In the genomic region with DNA sequence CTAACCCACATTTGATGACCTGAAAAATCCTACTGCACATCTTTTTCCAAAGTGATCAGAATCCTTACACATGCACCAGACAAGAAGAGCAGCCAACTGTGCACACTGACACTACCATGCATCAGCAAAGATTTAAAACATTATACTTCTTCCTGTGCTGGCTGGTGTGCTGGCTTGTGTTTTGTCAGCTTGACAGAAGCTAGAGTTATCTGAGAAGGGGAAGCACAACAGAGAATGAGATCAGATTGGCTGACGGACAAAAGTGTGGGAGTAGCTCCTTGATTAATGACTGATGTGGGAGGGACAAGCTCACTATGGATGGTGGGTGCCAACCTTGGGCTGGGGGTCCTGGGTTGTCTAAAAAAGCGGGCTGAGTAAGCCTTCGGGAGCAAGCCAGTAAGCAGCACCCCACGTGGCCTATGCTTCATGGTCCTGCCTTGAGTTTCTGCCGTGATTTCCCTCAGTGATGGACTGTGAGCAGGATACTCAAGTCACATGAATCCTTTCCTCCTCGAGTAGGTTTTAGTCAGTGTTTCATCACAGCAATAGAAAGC, we compare ENCODE assay signal across 20 mouse cellular contexts. TPM values are rescaled to one million over a fixed set of nuclear protein-coding genes. Genes with fewer than 3 reads are reported as not detected.
DNase-seq lines count a peak whose midpoint lies in the region; ATAC-seq and TF ChIP-seq lines count a peak whose summit lies in the region.
"Had no signal": no experiment of that assay in that cellular context is flagged by ENCODE, and none has a peak within 500 bp of the region (broad histone marks: within the 10 kb centered on the region; RNA-seq: fewer than 3 reads in every experiment).

No protein-coding gene starts in this region.

- H3K9me3 ChIP-seq in hindbrain, embryonic 13.5 days, result no peaks in the 10 kb centered on the region
- H3K9me3 ChIP-seq in hindbrain, embryonic 14.5 days (ENCODE audit: control insufficient read depth, low read length), result no peaks in the 10 kb centered on the region
- no peaks in the 10 kb centered on the region for H3K9me3 ChIP-seq in kidney, postnatal 0 days (replicated peaks; ENCODE audit: low read length)
- H3K9me3 ChIP-seq in stomach, embryonic 16.5 days (replicated peaks; ENCODE audit: control insufficient read depth, low read length), result no peaks in the 10 kb centered on the region
- H3K9me3 ChIP-seq in stomach, postnatal 0 days (ENCODE audit: control insufficient read depth, low read length), result no peaks in the 10 kb centered on the region
- H3K9me3 ChIP-seq: embryonic facial prominence, embryonic 12.5 days; forebrain, embryonic 15.5 days; heart, embryonic 13.5 days had no signal

- ATAC-seq in hindbrain, embryonic 13.5 days (ENCODE audit: low FRiP score), result no peak
- no peak for ATAC-seq in hindbrain, embryonic 14.5 days (ENCODE audit: low FRiP score)
- ATAC-seq in kidney, postnatal 0 days (replicated peaks; ENCODE audit: low FRiP score, low read depth), result no peak; the same call in 1 of the 2 replicates
- 0 out of 2 replicates have a peak, but pooled peaks have one; percentile 29 for ATAC-seq in stomach, embryonic 16.5 days (ENCODE audit: insufficient read depth, low FRiP score)
- no peak for ATAC-seq in stomach, postnatal 0 days (ENCODE audit: low FRiP score, low TSS enrichment)
- ATAC-seq: forebrain, embryonic 15.5 days; hindbrain, postnatal 0 days had no signal

- H3K27me3 ChIP-seq in hindbrain, embryonic 13.5 days, result no peaks in the 10 kb centered on the region
- H3K27me3 ChIP-seq in hindbrain, embryonic 14.5 days (ENCODE audit: control insufficient read depth, insufficient read depth, low read length), result no peaks in the 10 kb centered on the region
- no peaks in the 10 kb centered on the region for H3K27me3 ChIP-seq in kidney, postnatal 0 days (ENCODE audit: insufficient read depth, low read length)
- H3K27me3 ChIP-seq in stomach, embryonic 16.5 days (ENCODE audit: control insufficient read depth, insufficient read depth, low read length), result no peaks in the 10 kb centered on the region
- H3K27me3 ChIP-seq in stomach, postnatal 0 days (ENCODE audit: control insufficient read depth, insufficient read depth, low read length), result no peaks in the 10 kb centered on the region
- H3K27me3 ChIP-seq: CH12.LX; embryonic facial prominence, embryonic 12.5 days; forebrain, embryonic 15.5 days; heart, embryonic 13.5 days had no signal

- H3K27ac ChIP-seq in hindbrain, embryonic 13.5 days, result 0 out of 2 replicates have a peak overlapping the region, but pooled peaks have one; percentile 13
- no peak overlapping the region for H3K27ac ChIP-seq in hindbrain, embryonic 14.5 days
- no peak overlapping the region for H3K27ac ChIP-seq in kidney, postnatal 0 days
- H3K27ac ChIP-seq in stomach, embryonic 16.5 days (ENCODE audit: low read length), result no peak overlapping the region
- no peak overlapping the region for H3K27ac ChIP-seq in stomach, postnatal 0 days (replicated peaks)
- H3K27ac ChIP-seq: embryonic facial prominence, embryonic 12.5 days; forebrain, embryonic 15.5 days; heart, adult 2 months; heart, embryonic 13.5 days; hindbrain, postnatal 0 days had no signal

- no peak for TF ChIP-seq EP300 in stomach, postnatal 0 days (optimal IDR thresholded peaks at IDR 0.05)

- TF ChIP-seq CTCF in kidney, postnatal 0 days (IDR thresholded peaks at IDR 0.05; ENCODE audit: low read depth), result no peak
- TF ChIP-seq CTCF in stomach, postnatal 0 days (IDR thresholded peaks at IDR 0.05; ENCODE audit: low read depth), result no peak

- H3K9ac ChIP-seq in hindbrain, embryonic 13.5 days, result no peak overlapping the region
- no peak overlapping the region for H3K9ac ChIP-seq in hindbrain, embryonic 14.5 days
- H3K9ac ChIP-seq in kidney, postnatal 0 days (ENCODE audit: low read depth, low read length), result no peak overlapping the region
- H3K9ac ChIP-seq in stomach, embryonic 16.5 days (ENCODE audit: low read length), result no peak overlapping the region
- H3K9ac ChIP-seq in stomach, postnatal 0 days (ENCODE audit: low read length), result no peak overlapping the region
- H3K9ac ChIP-seq: embryonic facial prominence, embryonic 12.5 days; forebrain, embryonic 15.5 days; heart, embryonic 13.5 days had no signal

- WGBS in hindbrain, embryonic 13.5 days, result 87% methylated on average over 6 of the region's 6 CpGs
- 78% methylated on average over 6 of the region's 6 CpGs for WGBS in hindbrain, embryonic 14.5 days
- WGBS in kidney, postnatal 0 days, result 26% methylated on average over 6 of the region's 6 CpGs
- WGBS in stomach, embryonic 16.5 days, result 61% methylated on average over 6 of the region's 6 CpGs
- WGBS in stomach, postnatal 0 days, result 56% methylated on average over 6 of the region's 6 CpGs

- H3K4me3 ChIP-seq in hindbrain, embryonic 13.5 days, result no peak overlapping the region
- no peak overlapping the region for H3K4me3 ChIP-seq in hindbrain, embryonic 14.5 days (replicated peaks; ENCODE audit: low read length)
- no peak overlapping the region for H3K4me3 ChIP-seq in kidney, postnatal 0 days (replicated peaks; ENCODE audit: low read depth, low read length)
- H3K4me3 ChIP-seq in stomach, embryonic 16.5 days (replicated peaks; ENCODE audit: low read length), result no peak overlapping the region
- no peak overlapping the region for H3K4me3 ChIP-seq in stomach, postnatal 0 days (ENCODE audit: low read depth, low read length)
- H3K4me3 ChIP-seq: embryonic facial prominence, embryonic 12.5 days; forebrain, embryonic 15.5 days; heart, adult 2 months; heart, embryonic 13.5 days had no signal

- H3K36me3 ChIP-seq in hindbrain, embryonic 13.5 days, result peaks cover 42% of the 10 kb centered on the region
- H3K36me3 ChIP-seq in hindbrain, embryonic 14.5 days (replicated peaks; ENCODE audit: control insufficient read depth, insufficient read depth), result peaks cover 46% of the 10 kb centered on the region
- H3K36me3 ChIP-seq in kidney, postnatal 0 days (ENCODE audit: insufficient read depth, low read length), result peaks cover 21% of the 10 kb centered on the region
- H3K36me3 ChIP-seq in stomach, embryonic 16.5 days (ENCODE audit: control insufficient read depth, insufficient read depth, low read length), result peaks cover 11% of the 10 kb centered on the region
- peaks cover 10% of the 10 kb centered on the region for H3K36me3 ChIP-seq in stomach, postnatal 0 days (ENCODE audit: control insufficient read depth, insufficient read depth, low read length)

- no peak overlapping the region for H3K4me2 ChIP-seq in hindbrain, embryonic 13.5 days
- no peak overlapping the region for H3K4me2 ChIP-seq in hindbrain, embryonic 14.5 days (replicated peaks)
- no peak overlapping the region for H3K4me2 ChIP-seq in kidney, postnatal 0 days (ENCODE audit: low read length)
- no peak overlapping the region for H3K4me2 ChIP-seq in stomach, embryonic 16.5 days (ENCODE audit: low read depth, low read length)
- no peak overlapping the region for H3K4me2 ChIP-seq in stomach, postnatal 0 days (replicated peaks; ENCODE audit: low read depth)
- H3K4me2 ChIP-seq: embryonic facial prominence, embryonic 12.5 days; forebrain, embryonic 15.5 days; heart, embryonic 13.5 days had no signal

- H3K4me1 ChIP-seq in hindbrain, embryonic 13.5 days (replicated peaks), result no peaks in the 10 kb centered on the region
- no peaks in the 10 kb centered on the region for H3K4me1 ChIP-seq in hindbrain, embryonic 14.5 days (replicated peaks; ENCODE audit: control insufficient read depth, insufficient read depth, low read length)
- no peaks in the 10 kb centered on the region for H3K4me1 ChIP-seq in kidney, postnatal 0 days (replicated peaks; ENCODE audit: insufficient read depth, low read length)
- no peaks in the 10 kb centered on the region for H3K4me1 ChIP-seq in stomach, embryonic 16.5 days (ENCODE audit: control insufficient read depth, insufficient read depth, low read length)
- H3K4me1 ChIP-seq in stomach, postnatal 0 days (replicated peaks; ENCODE audit: control insufficient read depth, insufficient read depth), result no peaks in the 10 kb centered on the region
- H3K4me1 ChIP-seq: embryonic facial prominence, embryonic 12.5 days; forebrain, embryonic 15.5 days had no signal

- no peak for DNase-seq in hindbrain, embryonic 14.5 days (ENCODE audit: low spot score)
- peak; percentile 72 for DNase-seq in kidney, postnatal 0 days (ENCODE audit: low spot score)
- no peak for DNase-seq in kidney, postnatal 25 days
- no peak for DNase-seq in stomach, postnatal 0 days (ENCODE audit: low spot score)
- DNase-seq in cerebellum, adult 8-10 months, result no peak
- DNase-seq: adrenal gland, adult 8-10 months; adrenal gland, postnatal 36 days; cerebellum, adult 11 months; cerebellum, adult 9-10 months; cerebellum, postnatal 25 days; gastrocnemius, postnatal 14 days; heart, adult 2 months; heart, postnatal 36 days had no signal

RNA-seq across cellular contexts. Expression of gene Stt3b, which starts 52.4 kb away (rescaled TPM):
- 81.7 and 88.4 TPM in 2 replicates for polyA plus RNA-seq in hindbrain, embryonic 13.5 days (2015; fragmentation: Nextera tagmentation; extraction: Ambion mirVana)
- polyA plus RNA-seq in hindbrain, embryonic 14.5 days (2014; fragmentation: Nextera tagmentation; extraction: Ambion mirVana), result 116 and 135 TPM in 2 replicates
- 72.0 and 75.4 TPM in 2 replicates for polyA plus RNA-seq in kidney, postnatal 0 days (2015; fragmentation: Nextera tagmentation; extraction: Ambion mirVana)
- 80.8 and 83.6 TPM in 2 replicates for polyA plus RNA-seq in stomach, embryonic 16.5 days (2015; fragmentation: Nextera tagmentation; extraction: Ambion mirVana)
- polyA plus RNA-seq in stomach, postnatal 0 days (2015; fragmentation: Nextera tagmentation; extraction: Ambion mirVana), result 48.9 and 49.6 TPM in 2 replicates
